Mouse (Mus musculus): ENCODE measurements at regions not wholly inside any gene's neighbourhood (a gene's known extent, or its start where the extent isn't known, plus 50 kb on each side); places are given as distances from the start of the nearest gene placed in this dataset.

DNA sequence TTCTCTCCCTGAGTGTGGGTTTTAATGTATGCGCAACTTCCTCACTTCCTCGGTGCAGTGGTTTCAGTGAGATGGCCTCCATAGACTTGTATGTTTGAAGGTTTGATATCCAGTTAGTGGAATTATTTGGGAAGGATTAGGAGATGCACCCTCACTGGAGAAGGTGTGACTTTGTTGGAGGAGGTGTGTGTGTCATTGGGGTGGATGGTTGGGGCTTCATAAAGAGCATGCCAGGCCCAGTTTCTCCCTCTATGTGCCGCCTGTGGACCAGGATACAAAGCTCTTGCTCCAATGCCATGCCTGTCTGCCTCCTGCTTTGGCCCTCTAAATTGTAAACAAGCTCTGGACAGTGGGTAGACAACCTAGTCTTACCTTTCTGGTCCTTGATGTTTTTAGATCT lies 84.0 kb downstream of the Tm2d3 start:
- TF ChIP-seq CTCF (IDR thresholded peaks at IDR 0.05; ENCODE audit: borderline replicate concordance, insufficient read depth, low read length) (no peak), POLR2A (IDR thresholded peaks at IDR 0.05; ENCODE audit: low read depth, low read length) (no peak)

All from embryonic fibroblast, embryonic 13.5 days (primary cell).